ENCODE assay signal across 8 mouse cellular contexts in the genomic region with DNA sequence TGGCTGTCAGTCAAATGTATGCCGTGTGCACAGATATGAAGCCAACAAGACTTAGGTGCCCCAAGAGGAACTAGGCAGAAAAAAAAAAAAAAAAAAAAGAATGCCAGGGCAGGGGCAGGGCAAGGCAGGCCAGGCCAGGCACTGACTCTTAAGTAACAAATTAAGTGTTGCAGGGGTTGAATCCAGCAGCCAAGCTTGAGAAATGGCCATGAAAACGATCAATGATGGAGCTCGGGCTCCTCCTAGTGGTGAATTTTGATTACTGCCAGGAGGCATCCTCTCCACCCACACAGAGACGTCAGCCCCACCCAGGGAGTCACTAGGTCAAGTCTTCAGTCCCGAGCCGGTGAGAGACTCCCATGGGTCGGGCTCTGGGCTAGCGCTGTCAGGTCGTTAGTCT. TPM values are rescaled to one million over a fixed set of nuclear protein-coding genes. Genes with fewer than 3 reads are reported as not detected.
A peak's percentile ranks its signal among the peaks of the same experiment; 100 is the strongest.
DNase-seq lines count a peak whose midpoint lies in the region; ATAC-seq and TF ChIP-seq lines count a peak whose summit lies in the region.

No protein-coding gene starts in this region.

- H3K4me1 ChIP-seq in hindbrain, embryonic 16.5 days (ENCODE audit: control insufficient read depth, insufficient read depth, low read depth, low read length), result peaks cover 3% of the 10 kb centered on the region; the same call in 1 of the 2 replicates

- no peaks in the 10 kb centered on the region for H3K27me3 ChIP-seq in hindbrain, embryonic 16.5 days (replicated peaks; ENCODE audit: control insufficient read depth, insufficient read depth, low read length)

- H3K9ac ChIP-seq in hindbrain, embryonic 16.5 days (ENCODE audit: low read depth, low read length), result no peak overlapping the region

- H3K9me3 ChIP-seq in hindbrain, embryonic 16.5 days (ENCODE audit: control insufficient read depth, low read length), result no peaks in the 10 kb centered on the region

- peak; percentile 82 for ATAC-seq in hindbrain, embryonic 16.5 days
- peak; percentile 86 for ATAC-seq in megakaryocyte-erythroid progenitor cell, adult 5-6 weeks (replicated peaks; ENCODE audit: low FRiP score, low TSS enrichment, poor library complexity, severe bottlenecking)

- no peak overlapping the region for H3K4me3 ChIP-seq in gastrocnemius, adult 2 months
- H3K4me3 ChIP-seq in hindbrain, embryonic 16.5 days (ENCODE audit: low read length), result no peak overlapping the region

- H3K27ac ChIP-seq in gastrocnemius, adult 2 months, result no peak overlapping the region
- no peak overlapping the region for H3K27ac ChIP-seq in hindbrain, embryonic 16.5 days (ENCODE audit: low read depth, low read length)

- H3K4me2 ChIP-seq in hindbrain, embryonic 16.5 days (ENCODE audit: low read length), result peak overlapping the region; percentile 14; the same call in 1 of the 2 replicates

- TF ChIP-seq CTCF in gastrocnemius, adult 2 months (IDR thresholded peaks at IDR 0.05), result peak; percentile 87

- H3K36me3 ChIP-seq in hindbrain, embryonic 16.5 days (ENCODE audit: control insufficient read depth, insufficient read depth, low read length), result no peaks in the 10 kb centered on the region

- peak; percentile 65 for DNase-seq in WW6 (ENCODE audit: low read depth, low spot score)
- DNase-seq in cerebellum, postnatal 36 days, result peak; percentile 72 to 81
- DNase-seq in gastrocnemius, adult 2 months, result peak; percentile 84
- DNase-seq in left cerebral cortex, adult 11 months (ENCODE audit: low spot score), result peak; percentile 73
- DNase-seq in right cerebral cortex, postnatal 14 days, result peak; percentile 67
- DNase-seq in urinary bladder, postnatal 25 days (ENCODE audit: low spot score), result peak; percentile 81

- 7% methylated on average over 8 of the region's 9 CpGs for WGBS in hindbrain, embryonic 16.5 days

- intact Hi-C loops in gastrocnemius, adult 2 months (cut with DNase I), result loop anchor here (1.0 to 10.0 kb wide), 2 partner anchors 190 to 1170 kb away; no protein-coding TSS in a partner anchor

RNA-seq across cellular contexts. Expression of a gene that starts 54.7 kb away (rescaled TPM):
- not detected for total RNA-seq in gastrocnemius, adult 2 months (2021)
- polyA plus RNA-seq in hindbrain, embryonic 16.5 days (2015; fragmentation: Nextera tagmentation; extraction: Ambion mirVana), result not detected in 2 replicates
- total RNA-seq in megakaryocyte-erythroid progenitor cell, adult 5-6 weeks (2014; fragmentation: Nextera tagmentation), result not detected in 2 replicates
- total RNA-seq in megakaryocyte-erythroid progenitor cell, adult 5-6 weeks (2017), result not detected in 2 replicates

RNA-seq across cellular contexts. Expression of a gene that starts 56.1 kb away (rescaled TPM):
- total RNA-seq in gastrocnemius, adult 2 months (2021), result not detected
- polyA plus RNA-seq in hindbrain, embryonic 16.5 days (2015; fragmentation: Nextera tagmentation; extraction: Ambion mirVana), result not detected in 2 replicates
- not detected in 2 replicates for total RNA-seq in megakaryocyte-erythroid progenitor cell, adult 5-6 weeks (2014; fragmentation: Nextera tagmentation)
- total RNA-seq in megakaryocyte-erythroid progenitor cell, adult 5-6 weeks (2017), result 2.5 TPM in 1 of 2 replicates, not detected in the other

RNA-seq across cellular contexts. Expression of a gene that starts 58.1 kb away (rescaled TPM):
- total RNA-seq in gastrocnemius, adult 2 months (2021), result not detected
- polyA plus RNA-seq in hindbrain, embryonic 16.5 days (2015; fragmentation: Nextera tagmentation; extraction: Ambion mirVana), result not detected in 2 replicates
- not detected in 2 replicates for total RNA-seq in megakaryocyte-erythroid progenitor cell, adult 5-6 weeks (2014; fragmentation: Nextera tagmentation)
- not detected in 2 replicates for total RNA-seq in megakaryocyte-erythroid progenitor cell, adult 5-6 weeks (2017)
